Mouse (Mus musculus) lung, embryonic 14.5 days (tissue): ENCODE data around the gene Cdiptos. TPM values are rescaled to one million over a fixed set of nuclear protein-coding genes. Genes with fewer than 3 reads are reported as not detected.

ENCODE experiments used
- ATAC-seq: fragments of 200-750 bp; cut with Nextera tagmentation; 2 replicates; pipeline ENCODE4 v1.8.0; 2017; ENCODE audit warnings: mild to moderate bottlenecking, moderate TSS enrichment, moderate library complexity; ENCODE audit not compliant: insufficient read depth
- DNase-seq: peaks from one replicate; pipeline ENCODE4 v3.0.0-alpha.2; 2015
- H3K27ac ChIP-seq: fragments of 300-500 bp; sonication (generic); 2 replicates; pipeline ENCODE4 v1.5.1; 2014; ENCODE audit warnings: low read depth, mild to moderate bottlenecking, moderate library complexity
- H3K27me3 ChIP-seq: fragments of 300-500 bp; sonication (generic); 2 replicates; pipeline ENCODE4 v1.6.1; 2014; ENCODE audit warnings: low read length, control low read depth; ENCODE audit not compliant: insufficient read depth
- H3K36me3 ChIP-seq: fragments of 300-500 bp; sonication (generic); 2 replicates; pipeline ENCODE4 v1.6.1; 2014; ENCODE audit warnings: control low read depth; ENCODE audit not compliant: insufficient read depth
- H3K4me1 ChIP-seq: fragments of 300-500 bp; sonication (generic); 2 replicates; pipeline ENCODE4 v1.6.1; 2014; ENCODE audit warnings: antibody characterized with exemption, control low read depth; ENCODE audit not compliant: insufficient read depth
- H3K4me2 ChIP-seq: fragments of 300-500 bp; sonication (generic); 2 replicates; pipeline ENCODE4 v1.6.1; 2014; ENCODE audit warnings: mild to moderate bottlenecking
- H3K4me3 ChIP-seq: fragments of 300-500 bp; sonication (generic); 2 replicates; pipeline ENCODE4 v1.5.1; 2014; ENCODE audit warnings: low read depth, low read length
- H3K9ac ChIP-seq: fragments of 300-500 bp; sonication (generic); 2 replicates; pipeline ENCODE4 v1.6.1; 2014
- H3K9me3 ChIP-seq: fragments of 300-500 bp; sonication (generic); 2 replicates; pipeline ENCODE4 v1.6.1; 2016; ENCODE audit warnings: low read depth, low read length, control low read depth
- CTCF ChIP-seq: IDR thresholded peaks from 2 replicates; pipeline ENCODE4 v1.5.1; 2016; ENCODE audit warnings: antibody characterized with exemption, low read depth
- WGBS: fragments of 180-500 bp; shearing (Covaris S2); extraction: QIAGEN DNeasy Blood & Tissue Kit; methylation state at CpG from one replicate; pipeline ENCODE4 v1.1.7; 2014; 5-methylcytosine and 5-hydroxymethylcytosine counted together
- polyA plus RNA-seq: library from polyadenylated mRNA; unstranded; fragments of >200 nt; fragmentation: Nextera tagmentation; extraction: Ambion mirVana; gene quantifications from 2 replicates; pipeline ENCODE4 v1.2.1, GENCODE M21; 2014

The Cdiptos gene
- polyA plus RNA-seq, 1 experiment from 2014 or later, result 1.5 TPM

- Histone ChIP-seq H3K4me1 (peaks cover 16% of the 10 kb centered on the region), H3K9me3 (no peaks in the 10 kb centered on the region), H3K9ac (peak overlapping the region; percentile 50), H3K27me3 (no peaks in the 10 kb centered on the region), H3K4me3 (peak overlapping the region; percentile 97), H3K27ac (peak overlapping the region; percentile 63), H3K4me2 (peak overlapping the region; percentile 74), H3K36me3 (peaks cover 41% of the 10 kb centered on the region)
- TF ChIP-seq CTCF, result no peak
- DNase-seq, result no peak
- ATAC-seq, result no peak
- WGBS, result 25% methylated on average over 5 of the region's 5 CpGs
Measured at GRCm38 (mm10) chr7:127021563-127022527, 45.9 kb upstream of the Cdiptos start.

DNA sequence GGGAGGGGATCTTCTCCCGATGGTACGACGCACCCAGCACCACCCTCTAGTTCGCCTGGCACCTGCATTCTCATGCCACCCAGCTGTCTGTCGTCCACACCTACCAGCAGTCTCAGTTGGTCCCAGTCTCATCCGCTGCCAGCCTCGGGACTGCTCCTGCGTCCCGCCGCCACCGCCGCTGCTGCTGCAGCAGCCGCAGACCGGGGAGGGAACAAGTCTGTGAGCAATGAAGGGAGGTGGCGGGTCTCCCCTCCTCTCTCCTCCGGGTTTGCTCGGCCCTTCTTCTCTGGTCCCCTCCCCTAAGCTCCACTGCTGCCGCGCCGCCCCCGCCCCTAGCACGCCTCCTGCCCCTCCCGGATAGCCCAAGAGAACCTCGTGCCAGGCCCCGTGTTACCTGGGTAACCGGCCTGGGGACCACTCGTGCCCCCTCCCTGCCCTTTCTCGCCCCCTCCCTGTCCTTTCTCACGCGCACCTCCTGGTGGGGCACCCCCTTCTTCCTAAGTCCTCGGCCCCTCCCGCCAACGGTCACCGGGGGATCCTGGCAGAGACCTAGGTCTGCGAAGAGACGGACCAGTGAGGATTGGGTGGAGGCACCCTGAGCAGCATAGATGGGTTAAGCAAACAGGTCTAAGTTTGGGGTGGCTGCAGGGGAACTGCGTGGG, 45.1 kb upstream of the Cdiptos start, which contains the start of the genes Gm42742 and Prrt2:
Gene Gm42742, minus strand, starts transcription at position 197 of the 662 bp plus-strand sequence.
Gene Prrt2, minus strand, starts transcription at position 311 of the 662 bp plus-strand sequence.
- Histone ChIP-seq H3K27ac (peak within 1 kb of the TSS; percentile 67), H3K4me2 (peak within 1 kb of the TSS; percentile 74), H3K4me1 (peaks cover 16% of the 10 kb centered on the region), H3K4me3 (peak within 1 kb of the TSS; percentile 50), H3K36me3 (peaks cover 41% of the 10 kb centered on the region), H3K9ac (peak within 1 kb of the TSS; percentile 50), H3K9me3 (no peaks in the 10 kb centered on the region), H3K27me3 (no peaks in the 10 kb centered on the region)
- DNase-seq (peak; percentile 77), ATAC-seq (peak; percentile 30)
- no peak for TF ChIP-seq CTCF
- WGBS, result 1% methylated on average over 37 of the region's 37 CpGs

DNA sequence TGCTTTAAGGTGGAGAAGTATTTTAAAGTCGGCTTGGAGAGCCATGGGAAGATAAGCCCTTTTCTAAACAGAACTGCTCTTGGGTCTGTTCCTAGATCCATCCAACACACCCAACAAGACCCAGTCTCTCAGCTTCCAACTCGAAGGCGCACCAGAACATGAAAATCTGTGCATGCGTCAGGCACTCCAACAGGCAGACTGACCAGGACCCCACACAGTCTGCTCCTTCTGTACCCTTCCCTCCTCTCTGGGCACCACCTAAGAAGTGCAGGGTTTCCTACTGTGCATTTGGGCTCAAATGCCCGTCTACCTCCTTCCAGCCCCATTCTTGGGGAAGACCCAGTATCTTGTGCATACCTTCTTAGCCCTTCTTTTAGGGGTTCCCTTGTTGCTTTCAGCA, 44.6 kb upstream of the Cdiptos start:
- Histone ChIP-seq H3K4me2 (peak overlapping the region; percentile 74), H3K4me3 (peak overlapping the region; percentile 50), H3K36me3 (peaks cover 45% of the 10 kb centered on the region), H3K9ac (peak overlapping the region; percentile 50), H3K27me3 (no peaks in the 10 kb centered on the region), H3K27ac (peak overlapping the region; percentile 67; the same call in 1 of the 2 replicates), H3K4me1 (peaks cover 20% of the 10 kb centered on the region), H3K9me3 (no peaks in the 10 kb centered on the region)
- ATAC-seq (no peak), DNase-seq (no peak)
- WGBS, result 28% methylated on average over 5 of the region's 5 CpGs
- TF ChIP-seq CTCF, result no peak

DNA sequence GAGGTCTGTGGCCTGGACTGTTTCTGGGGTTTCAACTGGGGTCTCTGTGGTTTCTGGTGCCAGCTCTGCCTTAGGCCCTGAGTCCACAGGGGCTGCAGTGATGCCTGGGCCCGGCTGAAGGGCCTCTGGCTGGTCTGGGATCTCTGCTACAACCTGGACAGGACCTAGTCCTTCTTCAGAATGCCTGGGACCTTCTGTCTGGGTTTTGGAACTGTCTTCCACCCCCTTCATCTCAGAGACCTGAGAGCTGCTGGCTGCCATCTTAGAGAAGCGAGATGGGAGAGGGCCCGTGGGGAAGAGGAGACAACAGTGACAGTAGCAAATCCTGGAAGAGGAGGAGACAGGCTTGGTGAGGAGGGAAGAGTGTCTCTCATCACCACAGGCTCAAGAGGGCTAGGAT, 44.1 kb upstream of the Cdiptos start:
- Histone ChIP-seq H3K9me3 (no peaks in the 10 kb centered on the region), H3K27me3 (no peaks in the 10 kb centered on the region), H3K4me3 (peak overlapping the region; percentile 50), H3K4me1 (peaks cover 21% of the 10 kb centered on the region), H3K4me2 (peak overlapping the region; percentile 74), H3K27ac (peak overlapping the region; percentile 67; the same call in 1 of the 2 replicates), H3K9ac (peak overlapping the region; percentile 50; the same call in 1 of the 2 replicates), H3K36me3 (peaks cover 49% of the 10 kb centered on the region)
- TF ChIP-seq CTCF, result no peak
- DNase-seq, result no peak
- no peak for ATAC-seq
- WGBS, result 51% methylated on average over 3 of the region's 3 CpGs

GRCm38 (mm10) chr7:127019306-127019960, 43.5 kb upstream of the Cdiptos start:
- peak overlapping the region; percentile 67; the same call in 1 of the 2 replicates for H3K27ac ChIP-seq

GRCm38 (mm10) chr7:127018416-127019305, 42.8 kb upstream of the Cdiptos start:
- no peak for TF ChIP-seq CTCF
- Histone ChIP-seq H3K36me3 (peaks cover 49% of the 10 kb centered on the region), H3K27me3 (no peaks in the 10 kb centered on the region), H3K9ac (peak overlapping the region; percentile 41; the same call in 1 of the 2 replicates), H3K4me1 (peaks cover 15% of the 10 kb centered on the region), H3K27ac (peak overlapping the region; percentile 79; the same call in 1 of the 2 replicates), H3K4me2 (peak overlapping the region; percentile 87; the same call in 1 of the 2 replicates), H3K9me3 (no peaks in the 10 kb centered on the region), H3K4me3 (no peak overlapping the region)
- 58% methylated on average over 15 of the region's 15 CpGs for WGBS
- DNase-seq (no peak), ATAC-seq (no peak)

More at GRCm38 (mm10) chr7:127019306-127019960, 43.5 kb upstream of the Cdiptos start:
- no peak for TF ChIP-seq CTCF
- Histone ChIP-seq H3K4me2 (peak overlapping the region; percentile 74), H3K27me3 (no peaks in the 10 kb centered on the region), H3K9me3 (no peaks in the 10 kb centered on the region), H3K4me1 (peaks cover 21% of the 10 kb centered on the region), H3K4me3 (peak overlapping the region; percentile 50), H3K36me3 (peaks cover 52% of the 10 kb centered on the region), H3K9ac (peak overlapping the region; percentile 50; the same call in 1 of the 2 replicates)
- DNase-seq, result no peak
- 73% methylated on average over 14 of the region's 14 CpGs for WGBS
- no peak for ATAC-seq
